Mouse (Mus musculus) heart, postnatal 10 days (tissue): Measurements from ENCODE around the gene Spryd3. TPM values are rescaled to one million over a fixed set of nuclear protein-coding genes. Genes with fewer than 3 reads are reported as not detected.

ENCODE experiments used
- DNase-seq, 2 experiments: peaks; one replicate each; pipeline ENCODE4 v3.0.0; 2021
- intact Hi-C: fragments of 180-260 bp; cut with DNase I; formaldehyde crosslinking; loops from one replicate; pipeline ENCODE4 v1.15.1; 2025
- total RNA-seq, 2 experiments: library from RNA; stranded (reverse); gene quantifications; 2 replicates each; pipeline ENCODE4 v1.2.3; 2021

Spryd3 gene
- total RNA-seq, 2 experiments from 2014 or later: 19.1 to 22.2 TPM

DNA sequence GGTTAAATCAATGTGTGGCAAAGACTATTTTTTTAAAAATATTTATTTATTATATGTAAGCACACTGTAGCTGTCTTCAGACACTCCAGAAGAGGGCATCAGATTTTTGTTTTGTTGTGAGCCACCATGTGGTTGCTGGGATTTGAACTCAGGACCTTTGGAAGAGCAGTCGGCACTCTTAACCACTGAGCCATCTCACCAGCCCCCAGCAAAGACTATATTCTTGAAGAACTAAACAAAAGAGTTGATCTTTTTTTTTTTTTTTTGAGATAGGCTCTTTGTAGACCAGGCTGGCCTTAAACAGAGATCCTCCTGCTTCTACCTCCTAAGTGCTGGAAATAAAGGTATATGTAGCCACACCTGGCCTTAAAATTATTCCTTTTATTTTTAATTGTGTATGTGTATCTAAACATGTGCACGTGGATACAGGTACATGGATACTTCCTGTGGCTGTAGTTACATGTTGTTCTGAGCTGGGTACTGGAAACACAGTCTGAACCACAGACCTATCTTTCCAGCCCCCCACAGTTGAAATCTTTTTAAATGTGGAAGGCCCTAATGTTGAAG is 58.8 kb downstream of the Spryd3 start:
- intact Hi-C loops: no loop called here
- DNase-seq: no peak

DNA sequence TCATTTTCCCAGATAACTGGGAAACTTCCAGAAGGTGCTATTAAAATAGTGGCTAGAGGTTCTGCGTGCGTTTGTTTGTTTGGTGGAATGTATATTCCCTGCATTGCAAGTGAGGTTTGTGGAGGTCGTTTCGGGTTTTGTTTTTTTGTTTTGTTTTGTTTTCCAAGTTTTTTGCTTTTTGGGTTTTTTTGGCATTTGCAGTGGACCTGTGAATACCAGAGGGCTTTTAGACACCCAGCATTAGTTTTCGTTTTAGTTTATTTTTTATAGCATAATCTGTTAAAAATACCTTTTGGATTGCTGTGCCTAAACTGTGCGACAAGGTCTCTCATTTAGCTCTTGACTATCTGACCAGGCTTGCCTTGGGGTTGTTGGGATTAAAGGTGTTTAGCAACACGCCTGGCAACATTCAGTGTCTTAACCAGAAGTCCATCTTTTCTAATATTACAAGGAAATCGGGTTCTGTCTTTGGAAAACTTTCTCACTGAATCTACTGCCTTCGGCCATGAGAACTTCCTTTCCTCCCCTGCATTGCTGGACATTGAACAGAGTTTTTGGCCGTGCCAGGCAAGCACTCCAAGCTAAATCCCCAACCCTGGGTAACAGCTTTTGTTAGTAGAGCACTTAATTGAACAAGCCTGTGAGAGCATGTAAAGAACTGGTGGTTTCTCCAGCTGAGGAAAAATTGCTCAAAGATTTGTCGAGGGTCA is 61.0 kb downstream of the Spryd3 start:
- DNase-seq: no peak
- intact Hi-C loops: loop anchor here (2.0 kb wide), 1 partner anchor 18 kb away; no protein-coding TSS in a partner anchor

DNA sequence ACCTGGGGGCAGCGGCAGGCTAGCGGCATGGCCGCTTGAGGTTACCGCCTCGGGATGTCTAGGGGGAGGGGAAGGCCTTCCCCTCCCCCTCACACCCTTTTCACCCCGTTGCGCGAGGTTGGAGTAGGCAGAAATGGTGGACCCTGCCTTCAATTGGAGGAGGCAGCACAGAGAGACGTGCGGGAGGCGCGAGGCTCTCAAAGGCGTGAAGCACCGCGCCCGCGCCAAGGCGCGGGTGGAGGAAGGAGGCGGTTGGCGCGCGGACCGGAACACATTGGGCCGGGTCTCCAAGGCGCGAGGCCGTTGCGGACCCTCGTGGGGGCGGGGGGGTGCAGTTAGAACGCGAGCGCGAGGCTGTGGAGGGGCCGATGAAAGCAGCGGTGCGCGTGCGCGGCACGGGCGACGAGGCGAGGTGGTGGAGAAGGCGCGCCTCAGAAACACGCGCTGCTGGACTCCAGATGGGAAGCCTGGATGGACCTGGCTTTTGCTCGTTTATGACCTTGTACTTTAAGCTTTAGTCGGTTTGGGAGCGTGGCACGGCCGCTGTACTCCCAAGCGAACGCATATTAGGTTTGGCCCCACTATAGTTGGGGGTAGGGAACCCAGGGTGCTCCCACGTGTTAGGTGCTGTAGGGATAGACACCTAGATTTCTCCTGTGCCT is 61.8 kb downstream of the Spryd3 start:
- intact Hi-C loops: loop anchor here (2.0 kb wide), 1 partner anchor 19 kb away; no protein-coding TSS in a partner anchor
- DNase-seq: peak; percentile 66 to 70

DNA sequence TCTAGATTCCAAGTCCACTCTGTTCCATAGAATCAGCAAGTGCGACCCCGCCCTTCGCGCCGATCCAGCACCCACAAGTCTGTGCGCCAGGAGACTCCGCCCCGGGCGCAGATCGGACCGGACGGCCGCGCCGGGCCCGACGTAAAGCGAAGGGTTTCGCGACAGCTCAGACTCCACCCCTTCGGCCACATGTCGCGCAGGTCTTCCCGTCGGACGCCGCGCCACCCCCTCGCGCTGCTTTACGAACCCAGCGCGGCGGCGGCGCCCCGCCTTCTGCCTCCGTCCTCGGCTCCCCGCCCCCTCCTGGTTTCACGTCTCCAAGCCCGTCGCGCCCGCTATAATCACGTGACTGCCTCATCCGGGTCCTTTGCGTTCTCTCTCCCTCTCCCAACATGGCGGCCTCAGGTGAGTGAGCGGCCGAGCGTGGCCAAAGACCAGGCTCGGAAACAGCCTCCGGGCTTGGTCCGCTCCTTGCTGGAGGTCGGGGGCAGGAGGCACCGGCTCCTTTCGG is 62.4 kb downstream of the Spryd3 start, which contains the start of gene Eif4b:
Eif4b (plus strand) TSS at position 215 of the 511 bp plus-strand sequence.
- intact Hi-C loops: loop anchor here (2.0 kb wide), 1 partner anchor 19 kb away; no protein-coding TSS in a partner anchor
- peak; percentile 99 for DNase-seq

DNA sequence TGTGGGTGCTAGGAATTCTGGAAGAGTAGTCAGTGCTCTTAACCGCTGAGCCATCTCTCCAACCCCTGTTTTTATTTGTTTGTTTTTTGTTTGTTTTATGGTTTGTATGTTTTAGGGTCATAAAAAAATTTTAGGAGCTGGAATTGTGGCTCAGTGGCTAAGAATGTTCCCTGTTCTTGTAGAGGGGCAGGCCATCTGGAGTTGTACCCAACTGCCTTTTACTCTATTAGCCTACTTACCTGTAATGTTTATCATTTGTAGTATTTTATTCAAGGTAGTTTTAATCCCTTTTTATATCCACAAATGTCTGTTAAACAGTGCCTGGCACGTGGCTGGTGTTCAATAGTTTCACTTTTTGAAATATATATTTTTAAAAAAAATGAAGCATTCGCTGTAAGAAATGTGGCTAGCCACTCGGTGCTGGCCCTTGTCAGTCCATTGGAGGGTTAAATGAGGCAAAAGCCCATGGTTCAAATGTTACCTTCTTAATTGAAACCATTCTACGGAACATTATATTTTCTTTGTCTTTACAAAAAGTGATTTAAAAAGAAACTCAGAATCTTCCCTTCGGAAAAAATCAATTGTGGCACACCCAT is 63.0 kb downstream of the Spryd3 start:
- intact Hi-C loops: no loop called here
- no peak for DNase-seq

DNA sequence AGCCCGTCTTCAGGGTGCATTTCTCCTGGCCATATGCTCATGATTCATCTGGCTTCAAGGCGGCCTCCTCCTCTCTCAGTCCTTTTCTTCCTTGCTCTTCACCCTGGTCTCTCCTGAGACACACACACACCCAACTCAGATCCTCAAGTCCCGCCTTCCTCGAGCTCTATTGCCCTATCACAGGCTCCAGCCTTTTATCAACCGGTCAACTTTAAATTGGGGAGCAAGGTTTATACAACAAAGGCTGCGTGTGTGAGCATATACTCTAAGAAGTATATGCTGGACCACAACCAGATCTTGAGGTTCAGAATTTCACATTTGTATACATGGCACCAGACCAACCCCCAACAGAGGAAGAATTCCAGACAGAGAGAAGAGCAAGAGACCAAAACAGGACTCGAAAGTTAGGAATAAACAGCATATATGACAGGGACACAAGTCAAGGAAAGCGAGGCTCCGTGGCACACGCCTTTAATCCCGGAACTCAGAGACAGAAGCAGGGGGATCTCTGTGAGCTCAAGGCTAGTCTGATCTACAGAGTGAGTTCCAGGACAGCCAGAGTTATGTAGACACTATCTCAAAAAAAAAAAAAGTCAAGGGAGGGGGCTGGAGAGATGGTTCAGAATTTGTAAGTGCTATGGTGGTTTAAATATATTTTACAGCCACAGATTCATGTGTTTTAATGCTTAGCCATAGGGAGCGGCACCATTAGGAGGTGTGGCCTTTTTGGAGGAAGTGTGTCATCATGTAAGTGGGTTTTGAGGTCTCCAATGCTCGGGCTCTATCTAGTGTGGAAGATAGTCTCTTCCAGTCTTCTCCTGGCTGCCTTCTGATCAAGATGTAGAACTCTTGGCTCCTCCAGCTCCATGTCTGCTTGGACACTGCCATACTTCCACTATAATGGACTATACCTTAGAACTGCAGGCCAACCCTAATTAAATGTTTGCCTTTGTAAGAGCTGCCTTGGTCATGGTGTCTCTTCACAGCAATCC is 65.3 kb downstream of the Spryd3 start:
- intact Hi-C loops: no loop called here

More for the DNA sequence above, 65.3 kb downstream of the Spryd3 start:
- DNase-seq: no peak

Other genes with a start within 250 kb of the Spryd3 start
- gene Krt76, start 243.3 kb downstream of the Spryd3 start, total RNA-seq: not detected
- gene Krt4, start 211.5 kb downstream of the Spryd3 start, total RNA-seq: not detected
- gene Krt79, start 195.9 kb downstream of the Spryd3 start, total RNA-seq: under 1 TPM; 0.36 to 0.40 TPM
- not detected for gene Krt78, start 181.9 kb downstream of the Spryd3 start, total RNA-seq
- 1 to 10 TPM; 3.5 to 4.8 TPM for gene Krt8, start 131.8 kb downstream of the Spryd3 start, total RNA-seq
- 1 to 10 TPM; 6.5 to 7.2 TPM for gene Krt18, start 108.1 kb downstream of the Spryd3 start, total RNA-seq
- gene Eif4b, start 62.5 kb downstream of the Spryd3 start, total RNA-seq: 100 to 1,000 TPM; 149 to 154 TPM
- gene Tns2, start 35.8 kb downstream of the Spryd3 start, total RNA-seq: 100 to 1,000 TPM in 1 of 2 experiments, 10 to 100 TPM in 1; 95.1 to 108 TPM
- gene Igfbp6, start 8.1 kb upstream of the Spryd3 start, total RNA-seq: 10 to 100 TPM; 24.8 to 30.5 TPM
- under 1 TPM in 1 of 2 experiments, not detected in 1; 0.20 TPM for gene Soat2, start 14.3 kb upstream of the Spryd3 start, total RNA-seq
- 10 to 100 TPM; 48.2 to 48.3 TPM for gene Zfp740, start 67.0 kb upstream of the Spryd3 start, total RNA-seq
- gene Csad, start 68.5 kb upstream of the Spryd3 start, total RNA-seq: 10 to 100 TPM; 25.6 to 33.8 TPM
- 1 to 10 TPM; 1.9 to 2.0 TPM for gene Itgb7, start 95.7 kb upstream of the Spryd3 start, total RNA-seq
- gene Rarg, start 121.3 kb upstream of the Spryd3 start, total RNA-seq: 10 to 100 TPM; 23.2 to 27.2 TPM
- not detected for gene Gm9918, start 134.3 kb upstream of the Spryd3 start, total RNA-seq
- gene Mfsd5, start 143.2 kb upstream of the Spryd3 start, total RNA-seq: 10 to 100 TPM; 20.6 to 23.8 TPM
- 10 to 100 TPM in 1 of 2 experiments, 1 to 10 TPM in 1; 7.5 to 10.7 TPM for gene Espl1, start 160.0 kb upstream of the Spryd3 start, total RNA-seq
- gene Pfdn5, start 189.9 kb upstream of the Spryd3 start, total RNA-seq: 100 to 1,000 TPM; 336 to 346 TPM
- 10 to 100 TPM; 28.3 to 31.5 TPM for gene Myg1, start 195.5 kb upstream of the Spryd3 start, total RNA-seq
- 10 to 100 TPM; 16.2 to 16.4 TPM for gene Aaas, start 214.5 kb upstream of the Spryd3 start, total RNA-seq
- gene Sp7, start 230.9 kb upstream of the Spryd3 start, total RNA-seq: not detected